Mouse (Mus musculus) embryo, embryonic 10 days (tissue): Measurements from ENCODE around the gene Gm15517.
A peak's percentile ranks its signal among the peaks of the same experiment; 100 is the strongest.
"Not testable (repeated sequence)": the region's sequence is repeated elsewhere in the genome, so short reads cannot be mapped to it uniquely, and the experiment has no call there.

Source experiments
- DNase-seq: peaks from one replicate; pipeline ENCODE4 v3.0.0-alpha.2; 2015; ENCODE audit warnings: low spot score

Gm15517 gene

DNA sequence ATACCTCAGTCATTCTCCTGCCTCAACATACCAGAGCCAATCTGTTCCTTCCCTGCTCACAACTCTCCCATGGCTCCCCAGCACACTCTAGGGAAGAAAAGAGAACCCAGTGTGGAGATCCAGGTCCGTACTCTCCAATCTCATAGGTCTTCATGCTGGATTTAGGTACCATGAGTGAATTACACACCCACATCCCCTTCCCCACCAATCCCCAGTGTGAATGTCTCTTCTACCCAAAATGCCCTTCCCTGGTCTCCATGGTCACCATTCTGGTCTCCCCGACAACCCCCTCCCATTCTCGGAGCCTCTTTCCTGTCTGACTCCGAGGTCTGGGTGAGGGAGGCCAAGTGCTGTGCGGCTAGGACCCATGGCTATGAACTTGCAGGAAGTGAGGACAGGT lies at the start of gene Gm15517:
TSS of gene Gm15517 (plus strand) at position 301 of the 400 bp plus-strand sequence.
- DNase-seq = no peak

- no peak for DNase-seq
Measured at GRCm38 (mm10) chr7:44215645-44216044, 45.6 kb upstream of the Gm15517 start, which contains the start of gene Klk1b5. Gene Klk1b5 (plus strand): TSS chr7:44215945.

- not testable (repeated sequence) for DNase-seq
Measured at GRCm38 (mm10) chr7:44221601-44222000, 39.6 kb upstream of the Gm15517 start.

- DNase-seq = not testable (repeated sequence)
Measured at GRCm38 (mm10) chr7:44222335-44222734, 38.9 kb upstream of the Gm15517 start.

GRCm38 (mm10) chr7:44225076-44225475 lies 36.2 kb upstream of the Gm15517 start, which contains the start of gene Klk1:
Gene Klk1 (plus strand): TSS chr7:44225360.
- no peak for DNase-seq

DNA sequence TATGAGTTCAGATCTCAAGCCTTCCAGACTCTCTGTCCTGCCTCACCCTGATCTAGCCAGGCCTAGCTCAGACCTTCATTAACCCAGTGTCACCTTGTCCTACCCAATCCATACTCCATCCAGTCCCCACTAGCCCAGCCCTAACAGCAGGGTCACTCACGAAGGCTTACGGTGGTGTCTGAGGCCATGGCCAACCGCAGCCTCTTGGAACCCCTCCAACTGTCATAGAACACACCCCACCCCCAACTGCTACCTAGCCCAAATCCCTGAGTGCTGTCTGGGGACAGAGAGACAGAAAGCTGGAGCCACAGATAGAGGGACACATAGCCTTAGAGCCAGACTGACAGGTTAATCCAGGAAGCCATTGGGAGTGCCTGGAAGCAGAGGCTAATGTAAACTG lies 25.3 kb upstream of the Gm15517 start, which contains the start of gene Gm36864:
TSS of gene Gm36864 (plus strand) at position 269 of the 400 bp plus-strand sequence.
- DNase-seq = no peak

GRCm38 (mm10) chr7:44239913-44240312 lies 21.3 kb upstream of the Gm15517 start:
- DNase-seq = no peak

GRCm38 (mm10) chr7:44240712-44241111 lies 20.5 kb upstream of the Gm15517 start:
- no peak for DNase-seq

- peak; percentile 3 for DNase-seq
Measured at GRCm38 (mm10) chr7:44241163-44241562, 20.1 kb upstream of the Gm15517 start.

DNA sequence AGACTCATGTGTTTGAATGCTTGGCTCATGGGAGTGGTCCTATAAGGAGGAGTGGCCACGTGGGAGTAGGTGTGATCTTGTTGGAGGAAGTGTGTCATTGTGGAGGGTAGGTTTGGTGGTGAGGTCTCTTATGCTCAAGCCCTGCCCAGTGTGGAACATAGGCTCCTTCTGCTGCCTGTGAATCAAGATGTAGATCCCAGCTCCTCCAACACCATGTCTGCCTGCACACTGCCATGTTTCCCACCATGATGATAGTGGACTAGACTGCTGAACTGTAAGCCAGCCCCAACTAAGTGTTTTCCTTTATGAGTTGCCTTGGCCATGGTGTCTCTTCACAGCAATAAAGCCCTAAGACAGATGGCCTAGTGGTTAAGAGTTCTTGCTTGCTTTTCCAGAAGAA lies 17.2 kb upstream of the Gm15517 start:
- no peak for DNase-seq

DNA sequence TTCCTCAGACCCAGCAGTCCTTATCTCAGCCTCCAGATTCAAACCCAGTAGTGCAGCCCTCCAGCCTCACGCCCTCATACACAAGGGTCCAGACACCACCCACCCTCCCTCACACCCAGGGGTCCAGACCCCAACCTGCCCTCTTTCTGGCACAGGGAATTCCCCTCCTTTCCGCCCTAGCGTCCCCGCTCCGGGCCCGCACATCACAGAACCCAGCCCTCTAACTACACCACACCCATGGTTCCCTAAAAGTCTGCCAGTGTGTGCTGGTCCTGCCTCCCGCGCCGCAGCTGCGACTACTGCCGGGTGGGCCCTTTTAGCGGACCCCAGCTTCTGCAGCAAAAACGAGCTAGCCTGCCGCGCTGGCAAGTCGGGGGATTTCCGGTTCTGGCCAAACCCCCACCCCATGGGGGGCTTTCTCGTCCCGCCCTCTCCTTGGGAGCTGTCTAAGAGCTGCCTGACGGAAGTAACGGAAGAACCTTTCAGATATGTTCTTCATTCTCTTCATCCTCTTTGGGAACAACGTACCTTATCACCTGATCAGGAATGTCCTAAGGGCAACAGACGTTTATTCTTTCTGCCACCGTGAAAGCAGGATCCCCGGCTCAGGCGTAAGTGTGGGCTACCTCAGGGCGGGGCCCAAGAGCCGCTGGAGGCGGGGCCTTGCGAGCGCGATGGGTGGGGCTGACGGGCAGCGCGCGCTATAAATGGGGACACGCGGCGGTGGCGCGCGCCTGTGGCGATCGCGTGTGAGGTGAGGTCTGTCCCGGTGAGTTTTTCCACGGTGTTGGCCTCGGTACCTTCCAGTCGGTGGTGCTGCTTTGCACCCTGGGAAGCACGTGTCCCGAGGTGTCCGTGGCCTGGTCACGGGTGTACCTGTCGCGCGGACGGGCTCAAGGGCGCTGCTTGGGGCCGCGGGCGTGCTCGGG lies 14.9 kb upstream of the Gm15517 start, which contains the start of the genes 1700028J19Rik and 2410002F23Rik:
TSS of gene 1700028J19Rik (minus strand) at position 641 of the 929 bp plus-strand sequence.
TSS of gene 2410002F23Rik (plus strand) at position 668 of the 929 bp plus-strand sequence.
- DNase-seq = peak; percentile 88

GRCm38 (mm10) chr7:44246984-44247470 lies 14.2 kb upstream of the Gm15517 start:
- DNase-seq = peak; percentile 43

DNA sequence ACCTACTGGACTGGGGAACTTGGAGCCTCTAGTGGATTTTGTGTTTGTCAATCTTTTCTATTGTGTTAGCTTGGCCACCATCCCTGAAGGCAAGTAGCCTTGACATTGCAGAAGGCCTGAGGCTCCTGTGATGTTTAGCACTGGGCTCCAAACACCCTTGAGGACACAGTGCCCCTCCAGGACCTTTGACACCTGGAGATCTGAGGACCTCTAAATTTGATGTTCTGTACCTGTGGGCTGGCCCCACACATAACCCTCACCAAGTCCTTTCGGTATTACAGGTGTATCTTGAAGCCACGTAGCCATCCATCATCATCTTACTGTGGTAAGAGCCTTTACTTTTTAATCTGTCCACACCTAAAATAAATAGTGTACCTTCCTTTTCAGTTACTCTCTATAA lies 13.3 kb upstream of the Gm15517 start:
- no peak for DNase-seq

DNA sequence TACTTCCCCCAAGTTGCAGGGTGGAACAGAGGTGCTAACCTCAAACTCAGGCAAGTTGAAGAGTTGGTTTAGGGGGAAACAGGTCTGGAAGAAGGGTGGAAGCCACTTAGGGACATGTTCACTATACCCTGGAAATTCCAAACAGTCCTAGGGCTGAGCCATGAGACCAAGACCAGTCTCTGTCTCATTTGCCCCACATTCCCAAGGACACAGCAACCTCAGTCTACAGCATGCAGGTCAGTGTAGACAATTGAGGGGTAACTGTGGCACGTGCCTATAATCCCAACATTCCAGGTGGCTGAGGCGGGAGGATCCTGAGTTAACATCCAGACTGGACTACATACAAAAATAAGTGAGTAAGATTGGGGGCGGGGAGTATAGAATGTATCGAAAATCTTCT lies 12.0 kb upstream of the Gm15517 start:
- no peak for DNase-seq

DNA sequence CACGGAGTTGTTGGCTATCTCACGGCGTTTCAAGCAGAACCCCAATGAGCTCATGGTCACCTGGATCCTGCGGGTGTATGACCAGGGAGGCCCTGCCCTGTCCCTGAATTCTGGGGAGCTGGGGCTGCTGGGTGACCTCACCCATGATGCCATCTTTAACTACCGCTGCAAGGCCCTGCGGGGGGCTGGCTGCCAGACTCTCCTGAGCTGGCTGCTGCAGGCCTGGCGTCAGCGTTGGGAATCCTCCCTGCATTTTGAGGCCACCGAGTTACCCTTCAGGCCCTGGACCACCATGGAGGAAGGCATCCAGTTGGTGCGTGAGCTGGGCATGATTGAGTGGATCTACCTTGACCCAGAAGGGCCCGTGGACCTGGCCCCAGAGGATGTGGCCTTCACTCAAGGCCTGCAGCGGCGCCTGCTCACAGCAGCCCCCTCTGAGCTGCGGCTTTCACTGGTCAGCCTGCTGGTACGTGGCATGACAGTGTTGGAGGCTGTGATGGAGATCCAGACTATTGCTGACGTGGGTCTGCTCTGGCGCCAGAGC lies 10.4 kb upstream of the Gm15517 start:
- DNase-seq = not testable (repeated sequence)

- peak; percentile 5 for DNase-seq
Measured at GRCm38 (mm10) chr7:44253023-44253616, 8.1 kb upstream of the Gm15517 start.

DNA sequence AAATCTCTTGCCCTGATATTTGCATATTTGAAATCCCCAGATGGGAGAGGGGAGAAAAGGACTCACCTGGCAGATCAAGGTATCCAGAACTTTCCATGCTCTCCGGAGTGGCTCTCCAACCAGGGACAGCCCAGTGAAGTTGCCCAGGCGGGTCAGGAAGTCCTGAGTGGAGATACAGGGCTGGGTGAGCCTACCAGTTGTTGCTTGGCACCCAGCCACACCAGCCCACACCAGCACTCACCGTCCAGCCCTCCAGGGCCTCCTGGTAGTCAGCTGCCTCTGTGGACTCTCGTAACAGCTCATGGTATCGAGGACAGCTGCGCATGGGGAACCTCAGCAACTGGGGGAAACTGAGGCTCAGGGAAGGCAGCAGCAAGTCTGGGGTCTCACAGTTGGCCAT lies 6.3 kb upstream of the Gm15517 start:
- DNase-seq = no peak

GRCm38 (mm10) chr7:44257278-44257677 lies 4.0 kb upstream of the Gm15517 start, which contains the start of gene Acp4:
Gene Acp4 (minus strand): TSS chr7:44257378.
- DNase-seq = no peak

GRCm38 (mm10) chr7:44260410-44260809 lies 837 bp upstream of the Gm15517 start:
- DNase-seq = no peak

DNA sequence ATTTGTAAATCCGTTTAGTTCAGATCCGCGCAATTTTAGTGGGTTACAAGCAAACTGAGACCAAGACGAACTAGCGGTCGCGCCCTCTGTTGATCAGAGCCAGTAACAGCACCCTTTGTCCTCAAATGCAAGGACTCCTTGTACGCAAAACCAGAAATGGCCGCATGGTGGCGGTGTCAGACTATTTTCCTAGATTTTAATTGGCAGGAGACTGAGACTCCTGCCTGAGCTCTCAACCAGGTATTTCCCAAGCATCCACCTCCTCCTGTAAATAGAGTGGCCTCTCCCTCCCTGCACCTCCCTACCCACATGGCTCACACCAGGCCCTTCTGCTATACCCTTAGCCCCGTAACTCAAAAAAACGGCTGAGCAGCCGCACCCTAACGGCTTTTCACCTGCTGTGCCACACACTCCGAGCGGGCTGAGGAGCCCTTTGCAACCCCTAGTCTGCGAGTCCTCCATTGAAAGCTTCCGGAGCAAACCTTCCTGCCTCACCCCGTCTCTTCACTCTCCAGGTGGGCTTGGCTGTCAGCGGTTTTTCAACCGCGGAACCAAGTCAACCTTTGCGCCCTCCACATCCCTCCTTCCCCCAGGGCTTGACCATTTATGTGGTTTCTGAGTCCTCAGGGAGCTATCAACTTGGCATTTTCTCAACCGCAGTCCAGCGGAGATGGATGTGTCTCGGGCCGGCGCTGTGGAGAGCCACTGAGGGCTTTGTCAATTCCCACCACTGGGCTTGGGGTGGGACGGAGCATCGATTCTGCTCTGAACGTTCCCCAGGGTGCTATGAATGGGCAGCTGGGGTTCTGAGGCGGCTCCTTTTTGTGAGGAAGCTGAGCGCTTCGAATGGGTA lies 1.8 kb downstream of the Gm15517 start:
- peak; percentile 97 for DNase-seq

GRCm38 (mm10) chr7:44268117-44268516 lies 6.9 kb downstream of the Gm15517 start:
- DNase-seq = no peak
